Mouse (Mus musculus): ENCODE measurements around the gene Ptpn13. TPM values are rescaled to one million over a fixed set of nuclear protein-coding genes. Genes with fewer than 3 reads are reported as not detected.

The Ptpn13 gene
- total and polyA plus RNA-seq, 2 experiments from 2014 or later, result 2.6 to 14.1 TPM

DNA sequence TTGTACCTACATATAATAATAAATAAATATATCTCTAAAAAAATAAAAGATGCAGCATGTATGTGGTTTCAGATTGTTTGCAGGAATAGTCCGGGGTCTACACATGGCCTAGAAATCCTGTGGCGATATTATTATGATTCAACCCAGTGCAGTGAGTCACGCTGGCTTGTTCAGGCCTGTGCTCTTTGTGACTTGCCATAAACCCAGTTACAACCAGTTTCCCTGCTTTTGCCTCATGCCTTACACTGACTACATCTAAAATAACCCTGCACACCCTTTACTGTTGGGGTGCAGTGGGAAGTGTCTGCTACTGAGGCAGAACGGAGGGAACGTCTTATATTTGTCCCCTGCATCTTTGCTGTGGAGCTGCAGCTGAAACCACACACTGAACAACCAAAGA lies 29.3 kb upstream of the Ptpn13 start:
- WGBS, result 92% methylated on average over 5 of the region's 5 CpGs
- TF ChIP-seq CTCF (IDR thresholded peaks at IDR 0.05), result no peak
- Histone ChIP-seq H3K36me3 (ENCODE audit: insufficient read depth, low read length) (no peaks in the 10 kb centered on the region), H3K27ac (ENCODE audit: low read depth, low read length) (no peak overlapping the region), H3K4me1 (ENCODE audit: insufficient read depth, low read length) (no peaks in the 10 kb centered on the region), H3K9me3 (ENCODE audit: low read length) (no peaks in the 10 kb centered on the region), H3K4me2 (ENCODE audit: low read depth, low read length, poor library complexity, severe bottlenecking) (no peak overlapping the region), H3K9ac (replicated peaks; ENCODE audit: low read length, poor library complexity, severe bottlenecking) (no peak overlapping the region), H3K27me3 (ENCODE audit: insufficient read depth, low read length) (no peaks in the 10 kb centered on the region), H3K4me3 (ENCODE audit: low read depth, low read length) (no peak overlapping the region)
- no peak for DNase-seq (ENCODE audit: low spot score)
- no peak for ATAC-seq (ENCODE audit: low FRiP score)

- ATAC-seq (ENCODE audit: low FRiP score) (no peak), DNase-seq (ENCODE audit: low spot score) (no peak)
- H3K36me3 ChIP-seq (ENCODE audit: insufficient read depth, low read length), result no peaks in the 10 kb centered on the region
- H3K9ac ChIP-seq (replicated peaks; ENCODE audit: low read length, poor library complexity, severe bottlenecking), result no peak overlapping the region
- no peak overlapping the region for H3K4me2 ChIP-seq (ENCODE audit: low read depth, low read length, poor library complexity, severe bottlenecking)
- H3K9me3 ChIP-seq (ENCODE audit: low read length), result no peaks in the 10 kb centered on the region
- H3K27me3 ChIP-seq (ENCODE audit: insufficient read depth, low read length), result no peaks in the 10 kb centered on the region
- no peak overlapping the region for H3K4me3 ChIP-seq (ENCODE audit: low read depth, low read length)
- no peak for TF ChIP-seq CTCF (IDR thresholded peaks at IDR 0.05)
- no peak overlapping the region for H3K27ac ChIP-seq (ENCODE audit: low read depth, low read length)
- H3K4me1 ChIP-seq (ENCODE audit: insufficient read depth, low read length), result no peaks in the 10 kb centered on the region
- WGBS, result 83% methylated on average over 4 of the region's 4 CpGs
Measured at GRCm38 (mm10) chr5:103397429-103397828, 27.6 kb upstream of the Ptpn13 start.

GRCm38 (mm10) chr5:103404213-103404968 lies 20.6 kb upstream of the Ptpn13 start:
- H3K4me1 ChIP-seq (ENCODE audit: insufficient read depth, low read length), result no peaks in the 10 kb centered on the region
- no peak for ATAC-seq (ENCODE audit: low FRiP score)
- 77% methylated on average over 12 of the region's 12 CpGs for WGBS
- H3K9me3 ChIP-seq (ENCODE audit: low read length), result no peaks in the 10 kb centered on the region
- no peak for DNase-seq (ENCODE audit: low spot score)
- no peak overlapping the region for H3K4me2 ChIP-seq (ENCODE audit: low read depth, low read length, poor library complexity, severe bottlenecking)
- H3K36me3 ChIP-seq (ENCODE audit: insufficient read depth, low read length), result no peaks in the 10 kb centered on the region
- TF ChIP-seq CTCF (IDR thresholded peaks at IDR 0.05), result no peak
- no peak overlapping the region for H3K9ac ChIP-seq (replicated peaks; ENCODE audit: low read length, poor library complexity, severe bottlenecking)
- no peak overlapping the region for H3K27ac ChIP-seq (ENCODE audit: low read depth, low read length)
- no peaks in the 10 kb centered on the region for H3K27me3 ChIP-seq (ENCODE audit: insufficient read depth, low read length)
- no peak overlapping the region for H3K4me3 ChIP-seq (ENCODE audit: low read depth, low read length)

GRCm38 (mm10) chr5:103405921-103406320 lies 19.1 kb upstream of the Ptpn13 start:
- Histone ChIP-seq H3K9me3 (ENCODE audit: low read length) (no peaks in the 10 kb centered on the region), H3K36me3 (ENCODE audit: insufficient read depth, low read length) (no peaks in the 10 kb centered on the region), H3K4me3 (ENCODE audit: low read depth, low read length) (no peak overlapping the region), H3K4me1 (ENCODE audit: insufficient read depth, low read length) (no peaks in the 10 kb centered on the region), H3K4me2 (ENCODE audit: low read depth, low read length, poor library complexity, severe bottlenecking) (no peak overlapping the region), H3K27me3 (ENCODE audit: insufficient read depth, low read length) (no peaks in the 10 kb centered on the region), H3K27ac (ENCODE audit: low read depth, low read length) (no peak overlapping the region), H3K9ac (replicated peaks; ENCODE audit: low read length, poor library complexity, severe bottlenecking) (no peak overlapping the region)
- peak; percentile 36 for DNase-seq (ENCODE audit: low spot score)
- no peak for ATAC-seq (ENCODE audit: low FRiP score)
- TF ChIP-seq CTCF (IDR thresholded peaks at IDR 0.05), result no peak
- WGBS, result 60% methylated on average over 2 of the region's 2 CpGs

GRCm38 (mm10) chr5:103412020-103412747 lies 12.8 kb upstream of the Ptpn13 start:
- ATAC-seq (ENCODE audit: low FRiP score), result no peak
- WGBS, result 53% methylated on average over 10 of the region's 10 CpGs

DNA sequence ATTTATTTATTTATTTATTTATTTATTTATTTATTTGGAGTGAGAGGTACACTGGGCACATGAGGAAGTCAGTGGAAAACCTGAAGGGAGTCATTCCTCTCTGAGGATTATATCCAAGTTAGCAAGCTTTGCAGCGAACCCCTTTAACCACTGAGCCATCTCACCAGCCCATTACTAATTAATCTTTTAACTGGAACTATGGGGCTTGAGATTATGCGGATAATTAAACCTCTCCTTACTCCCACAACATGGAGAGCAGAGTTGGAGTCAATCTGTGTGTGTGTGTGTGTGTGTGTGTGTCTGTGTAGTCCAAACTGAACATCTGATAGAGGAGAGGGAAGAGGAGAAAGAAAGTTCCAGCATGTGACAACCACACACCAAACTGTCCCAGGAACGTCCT lies 10.4 kb upstream of the Ptpn13 start:
- no peak overlapping the region for H3K9ac ChIP-seq (replicated peaks; ENCODE audit: low read length, poor library complexity, severe bottlenecking)
- H3K4me1 ChIP-seq (ENCODE audit: insufficient read depth, low read length), result no peaks in the 10 kb centered on the region
- H3K9me3 ChIP-seq (ENCODE audit: low read length), result no peaks in the 10 kb centered on the region
- no peak overlapping the region for H3K4me2 ChIP-seq (ENCODE audit: low read depth, low read length, poor library complexity, severe bottlenecking)
- 60% methylated on average over 3 of the region's 3 CpGs for WGBS
- no peak for TF ChIP-seq CTCF (IDR thresholded peaks at IDR 0.05)
- H3K4me3 ChIP-seq (ENCODE audit: low read depth, low read length), result no peak overlapping the region
- H3K27ac ChIP-seq (ENCODE audit: low read depth, low read length), result no peak overlapping the region
- ATAC-seq (ENCODE audit: low FRiP score) (no peak), DNase-seq (ENCODE audit: low spot score) (no peak)
- H3K36me3 ChIP-seq (ENCODE audit: insufficient read depth, low read length), result no peaks in the 10 kb centered on the region
- H3K27me3 ChIP-seq (ENCODE audit: insufficient read depth, low read length), result no peaks in the 10 kb centered on the region

More at GRCm38 (mm10) chr5:103412020-103412747, 12.8 kb upstream of the Ptpn13 start:
- no peaks in the 10 kb centered on the region for H3K27me3 ChIP-seq (ENCODE audit: insufficient read depth, low read length)
- TF ChIP-seq CTCF (IDR thresholded peaks at IDR 0.05), result no peak
- H3K27ac ChIP-seq (ENCODE audit: low read depth, low read length), result no peak overlapping the region
- no peaks in the 10 kb centered on the region for H3K4me1 ChIP-seq (ENCODE audit: insufficient read depth, low read length)
- no peak for DNase-seq (ENCODE audit: low spot score)
- H3K36me3 ChIP-seq (ENCODE audit: insufficient read depth, low read length), result no peaks in the 10 kb centered on the region
- H3K9ac ChIP-seq (replicated peaks; ENCODE audit: low read length, poor library complexity, severe bottlenecking), result no peak overlapping the region
- H3K4me3 ChIP-seq (ENCODE audit: low read depth, low read length), result no peak overlapping the region
- no peak overlapping the region for H3K4me2 ChIP-seq (ENCODE audit: low read depth, low read length, poor library complexity, severe bottlenecking)
- no peaks in the 10 kb centered on the region for H3K9me3 ChIP-seq (ENCODE audit: low read length)

Data from midbrain, postnatal 0 days (tissue).